Mouse (Mus musculus) heart, embryonic 15.5 days (tissue): ENCODE results near the gene Copa. TPM values are rescaled to one million over a fixed set of nuclear protein-coding genes. Genes with fewer than 3 reads are reported as not detected.
A peak's percentile ranks its signal among the peaks of the same experiment; 100 is the strongest.

Source experiments
- ATAC-seq: fragments of 200-750 bp; cut with Nextera tagmentation; replicated peaks from 2 replicates; pipeline ENCODE4 v1.8.0; 2017; ENCODE audit warnings: low read depth, moderate TSS enrichment; ENCODE audit not compliant: insufficient number of reproducible peaks, insufficient read depth, low FRiP score
- H3K27ac ChIP-seq: fragments of 300-500 bp; sonication (generic); 2 replicates; pipeline ENCODE4 v1.5.1; 2015; ENCODE audit warnings: mild to moderate bottlenecking, inconsistent platforms
- H3K27me3 ChIP-seq: fragments of 300-500 bp; sonication (generic); 2 replicates; pipeline ENCODE4 v1.6.1; 2015; ENCODE audit warnings: inconsistent platforms
- H3K36me3 ChIP-seq: fragments of 300-500 bp; sonication (generic); 2 replicates; pipeline ENCODE4 v1.6.1; 2015; ENCODE audit warnings: mild to moderate bottlenecking, inconsistent platforms
- H3K4me1 ChIP-seq: fragments of 300-500 bp; sonication (generic); replicated peaks from 2 replicates; pipeline ENCODE4 v1.6.1; 2015; ENCODE audit warnings: inconsistent platforms
- H3K4me2 ChIP-seq: fragments of 300-500 bp; sonication (generic); 2 replicates; pipeline ENCODE4 v1.6.1; 2015; ENCODE audit warnings: inconsistent platforms, mild to moderate bottlenecking, moderate library complexity
- H3K4me3 ChIP-seq: fragments of 300-500 bp; sonication (generic); 2 replicates; pipeline ENCODE4 v1.5.1; 2015; ENCODE audit warnings: mild to moderate bottlenecking, inconsistent platforms
- H3K9ac ChIP-seq: fragments of 300-500 bp; sonication (generic); 2 replicates; pipeline ENCODE4 v1.6.1; 2015; ENCODE audit warnings: mild to moderate bottlenecking, inconsistent platforms
- H3K9me3 ChIP-seq: fragments of 300-500 bp; sonication (generic); replicated peaks from 2 replicates; pipeline ENCODE4 v1.6.1; 2016; ENCODE audit warnings: inconsistent platforms
- WGBS: fragments of 180-500 bp; shearing (Covaris S2); methylation state at CpG from one replicate; pipeline ENCODE4 v1.1.7; 2015; ENCODE audit warnings: mixed read lengths; 5-methylcytosine and 5-hydroxymethylcytosine counted together
- polyA plus RNA-seq: library from polyadenylated mRNA; unstranded; fragments of >200 nt; fragmentation: Nextera tagmentation; extraction: Ambion mirVana; gene quantifications from 2 replicates; pipeline ENCODE4 v1.2.1, GENCODE M21; 2015

Gene Copa
- polyA plus RNA-seq = 152 and 186 TPM in 2 replicates

GRCm38 (mm10) chr1:172082101-172082898, at the start of gene Copa, which contains the start of gene Ncstn:
Gene Copa, plus strand, starts transcription at chr1:172082529.
Gene Ncstn, minus strand, starts transcription at chr1:172082795.
- Histone ChIP-seq H3K27me3 (no peaks in the 10 kb centered on the region), H3K27ac (peak within 1 kb of the TSS; percentile 85), H3K4me2 (peak within 1 kb of the TSS; percentile 63), H3K9me3 (no peaks in the 10 kb centered on the region), H3K36me3 (peaks cover 21% of the 10 kb centered on the region), H3K9ac (peak within 1 kb of the TSS; percentile 85), H3K4me1 (peaks cover 16% of the 10 kb centered on the region), H3K4me3 (peak within 1 kb of the TSS; percentile 82)
- WGBS = under 1% methylated on average over 40 of the region's 40 CpGs
- peak; percentile 96 for ATAC-seq

- 72% methylated on average over 8 of the region's 8 CpGs for WGBS
- Histone ChIP-seq H3K9me3 (no peaks in the 10 kb centered on the region), H3K9ac (no peak overlapping the region), H3K27me3 (peaks cover 11% of the 10 kb centered on the region), H3K4me1 (0 out of 2 replicates have a peak, but pooled peaks cover 3% of the 10 kb centered on the region), H3K4me2 (no peak overlapping the region), H3K4me3 (no peak overlapping the region), H3K27ac (no peak overlapping the region), H3K36me3 (no peaks in the 10 kb centered on the region)
- ATAC-seq = no peak
Observed at GRCm38 (mm10) chr1:172046410-172046809, 35.9 kb upstream of the Copa start.

- Histone ChIP-seq H3K4me2 (0 out of 2 replicates have a peak overlapping the region, but pooled peaks have one; percentile 15), H3K27me3 (peaks cover 16% of the 10 kb centered on the region), H3K36me3 (no peaks in the 10 kb centered on the region), H3K9ac (no peak overlapping the region), H3K27ac (no peak overlapping the region), H3K9me3 (no peaks in the 10 kb centered on the region), H3K4me3 (no peak overlapping the region), H3K4me1 (0 out of 2 replicates have a peak, but pooled peaks cover 3% of the 10 kb centered on the region)
- no peak for ATAC-seq
- WGBS = 15% methylated on average over 5 of the region's 5 CpGs
Observed at GRCm38 (mm10) chr1:172046938-172047337, 35.4 kb upstream of the Copa start.

GRCm38 (mm10) chr1:172048241-172048734, 34.0 kb upstream of the Copa start:
- no peaks in the 10 kb centered on the region for H3K9me3 ChIP-seq
- H3K4me1 ChIP-seq = peaks cover 8% of the 10 kb centered on the region
- no peaks in the 10 kb centered on the region for H3K36me3 ChIP-seq
- ATAC-seq = no peak
- peak overlapping the region; percentile 24 for H3K4me3 ChIP-seq
- H3K4me2 ChIP-seq = peak overlapping the region; percentile 21; the same call in 1 of the 2 replicates
- H3K27me3 ChIP-seq = peaks cover 29% of the 10 kb centered on the region
- WGBS = 38% methylated on average over 6 of the region's 6 CpGs
- H3K27ac ChIP-seq = peak overlapping the region; percentile 35; the same call in 1 of the 2 replicates
- H3K9ac ChIP-seq = no peak overlapping the region

- ATAC-seq = no peak
- 30% methylated on average over 13 of the region's 13 CpGs for WGBS
- Histone ChIP-seq H3K4me3 (no peak overlapping the region), H3K27me3 (peaks cover 39% of the 10 kb centered on the region), H3K27ac (no peak overlapping the region), H3K4me1 (peaks cover 18% of the 10 kb centered on the region), H3K9me3 (no peaks in the 10 kb centered on the region), H3K9ac (no peak overlapping the region), H3K4me2 (peak overlapping the region; percentile 8; the same call in 1 of the 2 replicates), H3K36me3 (no peaks in the 10 kb centered on the region)
Observed at GRCm38 (mm10) chr1:172049131-172049782, 33.1 kb upstream of the Copa start.

GRCm38 (mm10) chr1:172052766-172053279, 29.5 kb upstream of the Copa start:
- Histone ChIP-seq H3K4me3 (no peak overlapping the region), H3K27ac (no peak overlapping the region), H3K4me1 (peaks cover 14% of the 10 kb centered on the region), H3K9ac (no peak overlapping the region), H3K9me3 (no peaks in the 10 kb centered on the region), H3K36me3 (no peaks in the 10 kb centered on the region), H3K4me2 (peak overlapping the region; percentile 71; the same call in 1 of the 2 replicates), H3K27me3 (peaks cover 53% of the 10 kb centered on the region)
- ATAC-seq = no peak
- WGBS = 14% methylated on average over 10 of the region's 10 CpGs

- Histone ChIP-seq H3K4me2 (peak overlapping the region; percentile 71), H3K4me3 (peak overlapping the region; percentile 42), H3K4me1 (peaks cover 14% of the 10 kb centered on the region), H3K9me3 (no peaks in the 10 kb centered on the region), H3K36me3 (no peaks in the 10 kb centered on the region), H3K27me3 (peaks cover 54% of the 10 kb centered on the region), H3K27ac (no peak overlapping the region), H3K9ac (peak overlapping the region; percentile 50)
- 2% methylated on average over 42 of the region's 42 CpGs for WGBS
- 0 out of 2 replicates have a peak, but pooled peaks have one; percentile 23 for ATAC-seq
Observed at GRCm38 (mm10) chr1:172053541-172054440, 28.5 kb upstream of the Copa start.

- no peak overlapping the region for H3K27ac ChIP-seq
- H3K36me3 ChIP-seq = no peaks in the 10 kb centered on the region
- no peak overlapping the region for H3K4me3 ChIP-seq
- H3K27me3 ChIP-seq = peaks cover 51% of the 10 kb centered on the region
- 65% methylated on average over 4 of the region's 4 CpGs for WGBS
- H3K9ac ChIP-seq = no peak overlapping the region
- ATAC-seq = no peak
- H3K4me2 ChIP-seq = no peak overlapping the region
- H3K4me1 ChIP-seq = peaks cover 14% of the 10 kb centered on the region
- no peaks in the 10 kb centered on the region for H3K9me3 ChIP-seq
Observed at GRCm38 (mm10) chr1:172056251-172056650, 26.1 kb upstream of the Copa start.

- H3K4me3 ChIP-seq = no peak within 1 kb of the TSS
- H3K36me3 ChIP-seq = no peaks in the 10 kb centered on the region
- no peak for ATAC-seq
- H3K4me2 ChIP-seq = no peak within 1 kb of the TSS
- no peak within 1 kb of the TSS for H3K27ac ChIP-seq
- 48% methylated on average over 2 of the region's 2 CpGs for WGBS
- H3K27me3 ChIP-seq = peaks cover 41% of the 10 kb centered on the region
- no peaks in the 10 kb centered on the region for H3K9me3 ChIP-seq
- peaks cover 14% of the 10 kb centered on the region for H3K4me1 ChIP-seq
- no peak within 1 kb of the TSS for H3K9ac ChIP-seq
Observed at GRCm38 (mm10) chr1:172057491-172057921, 24.8 kb upstream of the Copa start, which contains the start of gene Nhlh1. Gene Nhlh1, minus strand, starts transcription at chr1:172057573.

GRCm38 (mm10) chr1:172058321-172058720, 24.0 kb upstream of the Copa start:
- no peak overlapping the region for H3K4me2 ChIP-seq
- 55% methylated on average over 6 of the region's 6 CpGs for WGBS
- no peak for ATAC-seq
- no peak overlapping the region for H3K4me3 ChIP-seq
- H3K4me1 ChIP-seq = peaks cover 9% of the 10 kb centered on the region
- H3K9me3 ChIP-seq = no peaks in the 10 kb centered on the region
- no peak overlapping the region for H3K9ac ChIP-seq
- H3K36me3 ChIP-seq = no peaks in the 10 kb centered on the region
- H3K27ac ChIP-seq = no peak overlapping the region
- H3K27me3 ChIP-seq = peaks cover 33% of the 10 kb centered on the region
